Mouse (Mus musculus) hindlimb bud, embryonic 11.5 days (tissue): ENCODE measurements around the gene H2-M5.
A peak's percentile ranks its signal among the peaks of the same experiment; 100 is the strongest.
"Not testable (repeated sequence)": the region's sequence is repeated elsewhere in the genome, so short reads cannot be mapped to it uniquely, and the experiment has no call there.

Experiments
- DNase-seq: peaks from one replicate; pipeline ENCODE4 v3.0.0-alpha.2; 2012; ENCODE audit warnings: low read depth, low spot score; ENCODE audit errors: extremely low spot score

H2-M5 gene

GRCm38 (mm10) chr17:36989437-36989836 is at the start of gene H2-M5:
H2-M5 (minus strand) TSS chr17:36989537.
- no peak for DNase-seq

GRCm38 (mm10) chr17:37029162-37029561 is 39.8 kb upstream of the H2-M5 start:
- DNase-seq, result no peak

- DNase-seq, result peak; percentile 99
These were observed 39.4 kb upstream of the H2-M5 start for GRCm38 (mm10) chr17:37028683-37029120.

- no peak for DNase-seq
These were observed 38.9 kb upstream of the H2-M5 start for GRCm38 (mm10) chr17:37028212-37028611.

- no peak for DNase-seq
These were observed 38.1 kb upstream of the H2-M5 start for GRCm38 (mm10) chr17:37027486-37027885.

- no peak for DNase-seq
These were observed 37.1 kb upstream of the H2-M5 start for GRCm38 (mm10) chr17:37026425-37026824.

- no peak for DNase-seq
These were observed 33.6 kb upstream of the H2-M5 start, which contains the start of gene Mog for GRCm38 (mm10) chr17:37022628-37023576. Mog (minus strand) TSS chr17:37023398.

DNA sequence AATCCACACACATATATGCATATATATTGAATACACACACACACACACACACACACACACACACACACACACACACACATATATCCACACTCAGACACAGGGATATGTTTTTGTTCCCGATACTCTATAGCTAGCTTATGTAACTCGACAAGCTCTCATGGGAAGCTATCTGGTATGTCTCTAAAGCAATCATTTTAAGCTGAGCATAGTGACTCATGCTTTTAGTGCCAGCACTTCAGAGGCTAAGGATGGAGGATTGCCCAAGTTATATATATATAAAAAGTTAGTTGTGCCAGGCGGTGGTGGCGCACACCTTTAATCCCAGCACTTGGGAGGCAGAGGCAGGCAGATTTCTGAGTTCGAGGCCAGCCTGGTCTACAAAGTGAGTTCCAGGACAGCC is 29.9 kb upstream of the H2-M5 start:
- DNase-seq, result not testable (repeated sequence)

- no peak for DNase-seq
These were observed 29.0 kb upstream of the H2-M5 start for GRCm38 (mm10) chr17:37018328-37018727.

DNA sequence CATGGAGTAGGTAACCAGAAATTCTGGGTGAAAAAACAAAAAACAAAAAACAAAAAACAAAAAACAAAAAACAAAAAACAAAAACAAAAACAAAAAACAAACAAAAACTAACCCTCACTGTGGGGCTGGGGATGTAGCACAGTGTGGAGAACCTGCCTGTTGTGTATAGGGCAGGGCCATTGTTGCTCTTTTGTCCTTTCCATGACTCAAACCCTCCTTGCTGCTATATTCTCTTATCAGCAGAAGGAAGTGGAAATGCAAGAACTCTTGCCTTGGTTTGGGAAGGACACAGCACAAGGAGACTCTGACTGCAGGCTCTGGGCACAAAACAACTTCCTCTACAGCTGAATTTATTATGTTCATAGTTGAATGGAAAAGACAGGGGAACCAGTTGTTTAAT is 27.0 kb upstream of the H2-M5 start:
- DNase-seq, result no peak

DNA sequence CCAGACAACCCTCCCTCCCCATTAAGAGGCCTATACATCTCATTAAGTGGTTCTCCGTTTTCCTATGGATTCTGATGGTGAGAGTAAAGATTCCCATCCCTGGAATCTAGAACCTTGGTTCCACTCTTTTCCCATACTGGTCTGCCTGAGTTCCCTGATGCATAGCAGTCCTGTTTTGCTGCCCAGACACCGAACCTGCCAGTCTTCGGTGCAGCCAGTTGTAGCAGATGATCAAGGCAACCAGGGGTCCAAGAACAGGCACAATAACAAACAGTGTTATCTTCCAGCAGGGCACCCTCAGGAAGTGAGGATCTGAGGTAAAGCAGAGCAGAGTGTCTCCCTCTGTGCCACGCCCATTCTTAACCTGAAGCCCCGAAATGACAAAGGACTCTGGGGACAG is 22.8 kb upstream of the H2-M5 start:
- no peak for DNase-seq

DNA sequence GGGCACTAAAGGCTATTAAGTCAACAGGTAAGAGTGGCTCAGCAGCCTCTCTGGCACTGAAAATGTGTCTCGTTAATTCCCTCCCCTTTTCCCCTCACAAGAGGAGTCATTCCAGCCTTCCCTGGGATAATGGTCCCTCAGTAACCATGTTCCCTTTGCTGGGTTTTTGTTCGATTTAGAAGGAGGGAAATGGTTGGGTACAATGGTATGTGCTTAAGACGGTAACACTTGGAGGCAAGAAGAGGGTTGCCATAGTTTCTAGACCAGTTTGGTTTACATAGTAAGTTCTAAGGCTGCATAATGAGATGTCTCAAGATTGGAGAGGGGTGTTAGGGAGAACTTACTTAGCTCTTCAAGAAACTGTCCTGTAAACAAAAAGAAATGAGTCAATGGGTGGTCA is 22.4 kb upstream of the H2-M5 start:
- DNase-seq, result no peak

- no peak for DNase-seq
These were observed 20.2 kb upstream of the H2-M5 start for GRCm38 (mm10) chr17:37009460-37010042.

- no peak for DNase-seq
These were observed 18.8 kb upstream of the H2-M5 start for GRCm38 (mm10) chr17:37008161-37008560.

DNA sequence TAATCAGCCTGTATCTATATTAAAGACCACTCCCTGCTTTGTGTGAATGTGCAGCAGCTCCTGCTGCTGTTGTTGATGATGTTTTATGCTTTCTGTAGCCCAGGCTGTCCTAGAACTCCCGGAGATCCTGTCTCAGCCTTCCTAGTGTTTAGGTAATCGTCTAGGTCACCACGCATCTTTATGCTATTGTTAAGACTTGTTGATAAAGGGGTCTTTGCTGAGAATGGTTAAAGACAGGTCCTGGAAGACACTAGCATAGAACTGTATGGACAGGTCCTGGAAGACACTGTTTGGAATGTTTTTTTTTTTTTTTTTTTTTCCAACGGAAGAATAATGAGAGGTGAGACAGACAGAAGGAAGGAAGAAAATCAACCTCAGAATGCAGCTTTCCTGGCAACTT is 14.0 kb upstream of the H2-M5 start:
- no peak for DNase-seq

GRCm38 (mm10) chr17:37002364-37003330 is 13.3 kb upstream of the H2-M5 start:
- DNase-seq, result peak; percentile 67

GRCm38 (mm10) chr17:37000863-37001262 is 11.5 kb upstream of the H2-M5 start, which contains the start of gene Zfp57:
Zfp57 (plus strand) TSS chr17:37001163.
- no peak for DNase-seq

DNA sequence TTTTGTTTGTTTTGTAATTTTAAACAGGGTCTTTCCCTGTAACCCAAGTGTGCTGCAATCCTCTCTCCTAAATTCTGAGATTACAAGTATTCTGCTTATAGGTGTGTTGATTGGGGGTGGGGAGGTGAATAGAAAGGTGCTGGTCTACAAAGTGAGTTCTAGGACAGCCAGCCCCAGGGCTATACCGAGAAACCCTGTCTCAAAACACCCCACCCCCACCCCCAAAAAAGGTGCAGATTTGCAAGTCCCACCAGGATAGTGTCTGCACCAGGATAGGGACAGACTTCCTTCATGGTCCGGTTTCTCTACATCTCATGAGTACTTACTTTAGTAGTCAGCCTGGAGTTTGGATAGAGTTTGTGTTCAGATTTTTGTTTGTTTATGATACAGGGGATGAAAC is 9.1 kb upstream of the H2-M5 start:
- no peak for DNase-seq

- DNase-seq, result no peak
These were observed 7.8 kb upstream of the H2-M5 start for GRCm38 (mm10) chr17:36997033-36997735.

DNA sequence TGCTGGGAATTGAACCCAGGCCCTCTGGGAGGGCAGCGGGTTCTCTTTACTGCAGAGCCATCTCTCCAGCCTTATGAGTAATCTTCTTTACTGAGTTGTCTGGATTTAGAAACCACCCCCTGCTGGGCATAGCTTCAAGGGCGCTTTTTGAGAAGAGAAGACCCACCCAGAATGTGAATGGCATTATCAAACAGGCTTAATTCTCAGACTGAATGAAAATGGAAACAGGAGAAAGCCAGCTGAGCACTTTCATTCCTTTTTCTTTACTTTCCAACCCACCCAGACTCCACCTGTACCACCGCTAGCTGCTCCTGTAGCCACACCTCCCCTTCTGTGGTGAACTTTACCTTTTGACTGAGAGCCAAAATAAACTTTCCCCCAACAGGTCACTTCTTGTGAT is 6.1 kb upstream of the H2-M5 start:
- no peak for DNase-seq
